Mouse (Mus musculus) neural tube, embryonic 11.5 days (tissue): ENCODE measurements around the gene Ranbp9. TPM values are rescaled to one million over a fixed set of nuclear protein-coding genes. Genes with fewer than 3 reads are reported as not detected.

ENCODE experiments used
- ATAC-seq: fragments of 200-750 bp; cut with Nextera tagmentation; 2 replicates; pipeline ENCODE4 v1.8.0; 2017; ENCODE audit warnings: moderate number of reproducible peaks, mild to moderate bottlenecking, moderate TSS enrichment, moderate library complexity; ENCODE audit not compliant: insufficient read depth, low FRiP score, low TSS enrichment
- DNase-seq: peaks from one replicate; pipeline ENCODE4 v3.0.0-alpha.2; 2015; ENCODE audit warnings: low spot score
- H3K27ac ChIP-seq: fragments of 300-500 bp; sonication (generic); 2 replicates; pipeline ENCODE4 v1.5.1; 2014; ENCODE audit warnings: low read depth, mild to moderate bottlenecking, low read length
- H3K27me3 ChIP-seq: fragments of 300-500 bp; sonication (generic); 2 replicates; pipeline ENCODE4 v1.6.1; 2014; ENCODE audit warnings: mild to moderate bottlenecking, low read length, mixed read lengths; ENCODE audit not compliant: control insufficient read depth, insufficient read depth
- H3K36me3 ChIP-seq: fragments of 300-500 bp; sonication (generic); 2 replicates; pipeline ENCODE4 v1.6.1; 2014; ENCODE audit warnings: mild to moderate bottlenecking, low read length, moderate library complexity, mixed read lengths; ENCODE audit not compliant: control insufficient read depth, insufficient read depth
- H3K4me1 ChIP-seq: fragments of 300-500 bp; sonication (generic); 2 replicates; pipeline ENCODE4 v1.6.1; 2014; ENCODE audit warnings: low read length, mixed read lengths; ENCODE audit not compliant: control insufficient read depth, insufficient read depth
- H3K4me2 ChIP-seq: fragments of 300-500 bp; sonication (generic); 2 replicates; pipeline ENCODE4 v1.6.1; 2014; ENCODE audit warnings: low read depth, mild to moderate bottlenecking, moderate library complexity
- H3K4me3 ChIP-seq: fragments of 300-500 bp; sonication (generic); 2 replicates; pipeline ENCODE4 v1.5.1; 2014; ENCODE audit warnings: low read depth, low read length
- H3K9ac ChIP-seq: fragments of 300-500 bp; sonication (generic); 2 replicates; pipeline ENCODE4 v1.6.1; 2014; ENCODE audit warnings: mild to moderate bottlenecking, low read length
- H3K9me3 ChIP-seq: fragments of 300-500 bp; sonication (generic); 2 replicates; pipeline ENCODE4 v1.6.1; 2016; ENCODE audit warnings: low read length; ENCODE audit not compliant: control insufficient read depth
- WGBS: fragments of 180-500 bp; shearing (Covaris S2); extraction: QIAGEN DNeasy Blood & Tissue Kit; methylation state at CpG from one replicate; pipeline ENCODE4 v1.1.7; 2014; 5-methylcytosine and 5-hydroxymethylcytosine counted together
- polyA plus RNA-seq: library from polyadenylated mRNA; unstranded; fragments of >200 nt; fragmentation: Nextera tagmentation; extraction: Ambion mirVana; gene quantifications from 2 replicates; pipeline ENCODE4 v1.2.1, GENCODE M21; 2014

Gene Ranbp9
- polyA plus RNA-seq, 1 experiment from 2014 or later = 10.9 TPM

DNA sequence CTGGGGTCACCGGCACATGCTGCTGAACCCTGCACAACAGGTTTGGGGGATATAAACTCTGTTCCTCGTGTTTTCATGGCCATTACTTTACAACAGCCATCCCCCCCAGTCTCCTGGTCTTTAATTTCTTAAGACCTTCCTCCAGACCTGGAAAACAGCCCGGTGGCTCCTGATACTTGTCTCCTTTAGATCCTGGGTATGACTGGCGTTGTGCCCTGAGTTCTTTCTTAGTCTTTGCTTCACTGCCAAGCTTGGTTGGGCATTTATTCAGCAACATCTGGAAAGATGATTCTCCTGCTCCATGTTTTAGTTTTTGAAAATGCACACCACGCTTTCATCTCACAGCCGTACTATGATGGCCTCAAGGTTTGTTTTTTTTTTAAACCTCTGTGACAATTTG, 38.2 kb upstream of the Ranbp9 start:
- Histone ChIP-seq H3K9me3 (no peaks in the 10 kb centered on the region), H3K4me1 (no peaks in the 10 kb centered on the region), H3K9ac (no peak overlapping the region), H3K27ac (no peak overlapping the region), H3K4me2 (no peak overlapping the region), H3K36me3 (no peaks in the 10 kb centered on the region), H3K4me3 (no peak overlapping the region), H3K27me3 (no peaks in the 10 kb centered on the region)
- ATAC-seq = no peak
- DNase-seq = no peak
- WGBS = 85% methylated on average over 6 of the region's 6 CpGs

GRCm38 (mm10) chr13:43517371-43517770, 36.3 kb upstream of the Ranbp9 start:
- H3K27me3 ChIP-seq = no peaks in the 10 kb centered on the region
- DNase-seq (no peak), ATAC-seq (no peak)
- H3K4me2 ChIP-seq = no peak overlapping the region
- 66% methylated on average over 8 of the region's 8 CpGs for WGBS
- no peak overlapping the region for H3K4me3 ChIP-seq
- no peaks in the 10 kb centered on the region for H3K9me3 ChIP-seq
- H3K4me1 ChIP-seq = no peaks in the 10 kb centered on the region
- no peak overlapping the region for H3K27ac ChIP-seq
- no peaks in the 10 kb centered on the region for H3K36me3 ChIP-seq
- no peak overlapping the region for H3K9ac ChIP-seq

- Histone ChIP-seq H3K9ac (no peak overlapping the region), H3K4me2 (no peak overlapping the region), H3K27ac (no peak overlapping the region), H3K27me3 (no peaks in the 10 kb centered on the region), H3K4me3 (no peak overlapping the region), H3K36me3 (no peaks in the 10 kb centered on the region), H3K9me3 (no peaks in the 10 kb centered on the region), H3K4me1 (no peaks in the 10 kb centered on the region)
- DNase-seq (no peak), ATAC-seq (no peak)
- WGBS = 40% methylated on average over 6 of the region's 6 CpGs
Observed at GRCm38 (mm10) chr13:43516931-43517330, 35.8 kb upstream of the Ranbp9 start.

DNA sequence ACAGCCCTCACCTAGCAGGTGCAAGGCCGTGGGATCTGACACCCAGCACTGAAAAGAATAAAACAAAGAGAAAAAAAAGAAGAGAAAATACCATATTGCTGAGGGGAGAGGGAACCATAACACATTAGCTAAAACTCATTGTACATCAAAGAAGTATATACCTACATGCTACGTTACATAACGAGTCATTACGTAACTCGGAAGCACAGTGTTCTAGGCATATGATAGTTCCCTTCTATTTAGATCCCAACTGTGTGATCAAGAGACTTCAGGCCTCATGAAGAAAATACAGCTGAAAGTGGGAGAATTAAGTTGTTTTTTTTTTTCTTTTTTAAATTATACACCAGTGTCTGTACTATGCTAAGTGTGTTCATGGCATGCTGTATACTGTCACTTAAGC, 35.0 kb upstream of the Ranbp9 start:
- Histone ChIP-seq H3K9me3 (no peaks in the 10 kb centered on the region), H3K4me1 (no peaks in the 10 kb centered on the region), H3K9ac (no peak overlapping the region), H3K4me2 (no peak overlapping the region), H3K27ac (no peak overlapping the region), H3K27me3 (no peaks in the 10 kb centered on the region), H3K36me3 (no peaks in the 10 kb centered on the region), H3K4me3 (no peak overlapping the region)
- ATAC-seq (no peak), DNase-seq (no peak)
- 95% methylated on average over 5 of the region's 5 CpGs for WGBS

- DNase-seq = no peak
- Histone ChIP-seq H3K9ac (no peak overlapping the region), H3K9me3 (no peaks in the 10 kb centered on the region), H3K4me2 (no peak overlapping the region), H3K27me3 (no peaks in the 10 kb centered on the region), H3K27ac (no peak overlapping the region), H3K4me3 (no peak overlapping the region), H3K4me1 (no peaks in the 10 kb centered on the region), H3K36me3 (no peaks in the 10 kb centered on the region)
- ATAC-seq = no peak
- WGBS = 75% methylated on average over 8 of the region's 8 CpGs
Observed at GRCm38 (mm10) chr13:43514950-43515358, 33.9 kb upstream of the Ranbp9 start.

GRCm38 (mm10) chr13:43512736-43513135, 31.7 kb upstream of the Ranbp9 start:
- Histone ChIP-seq H3K27ac (no peak overlapping the region), H3K9ac (no peak overlapping the region), H3K9me3 (no peaks in the 10 kb centered on the region), H3K36me3 (no peaks in the 10 kb centered on the region), H3K4me2 (no peak overlapping the region), H3K4me1 (no peaks in the 10 kb centered on the region), H3K27me3 (no peaks in the 10 kb centered on the region), H3K4me3 (no peak overlapping the region)
- ATAC-seq (no peak), DNase-seq (no peak)
- WGBS = 87% methylated on average over 3 of the region's 3 CpGs

DNA sequence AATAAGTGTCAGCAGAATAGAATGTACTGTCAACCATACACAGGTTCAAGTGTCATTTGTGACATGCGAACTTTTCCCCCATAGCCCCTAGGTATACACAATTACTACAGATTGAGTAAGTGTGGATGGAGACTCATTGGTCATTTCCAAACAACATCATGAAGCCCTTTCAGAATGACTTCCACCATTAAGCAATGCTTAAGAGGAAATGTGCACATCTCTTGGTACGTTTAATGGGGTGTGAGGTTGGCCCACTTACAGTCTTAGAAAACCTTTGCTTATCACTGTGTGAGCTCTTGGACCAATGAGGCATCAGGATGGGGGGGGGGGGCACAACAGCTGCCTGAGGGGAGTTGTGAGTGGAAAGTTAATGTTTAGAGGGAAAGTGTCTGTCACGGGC, 24.7 kb upstream of the Ranbp9 start:
- no peak overlapping the region for H3K27ac ChIP-seq
- H3K27me3 ChIP-seq = no peaks in the 10 kb centered on the region
- no peak overlapping the region for H3K9ac ChIP-seq
- H3K4me2 ChIP-seq = no peak overlapping the region
- no peaks in the 10 kb centered on the region for H3K9me3 ChIP-seq
- no peaks in the 10 kb centered on the region; the same call in 1 of the 2 replicates for H3K4me1 ChIP-seq
- WGBS = 91% methylated on average over 3 of the region's 3 CpGs
- H3K36me3 ChIP-seq = no peaks in the 10 kb centered on the region
- ATAC-seq (no peak), DNase-seq (no peak)
- no peak overlapping the region for H3K4me3 ChIP-seq

GRCm38 (mm10) chr13:43503395-43503850, 22.3 kb upstream of the Ranbp9 start:
- H3K4me2 ChIP-seq = peak overlapping the region; percentile 36
- H3K9me3 ChIP-seq = no peaks in the 10 kb centered on the region
- peak overlapping the region; percentile 12; the same call in 1 of the 2 replicates for H3K4me3 ChIP-seq
- H3K9ac ChIP-seq = peak overlapping the region; percentile 42
- no peaks in the 10 kb centered on the region for H3K36me3 ChIP-seq
- ATAC-seq (peak; percentile 58; the same call in 1 of the 2 replicates), DNase-seq (peak; percentile 65)
- H3K27ac ChIP-seq = 0 out of 2 replicates have a peak overlapping the region, but pooled peaks have one; percentile 45
- WGBS = 1% methylated on average over 19 of the region's 19 CpGs
- H3K27me3 ChIP-seq = no peaks in the 10 kb centered on the region
- no peaks in the 10 kb centered on the region; the same call in 1 of the 2 replicates for H3K4me1 ChIP-seq

GRCm38 (mm10) chr13:43501601-43502000, 20.5 kb upstream of the Ranbp9 start:
- WGBS = 91% methylated on average over 5 of the region's 5 CpGs
- H3K27ac ChIP-seq = no peak overlapping the region
- H3K4me3 ChIP-seq = no peak overlapping the region
- H3K4me1 ChIP-seq = no peaks in the 10 kb centered on the region; the same call in 1 of the 2 replicates
- no peak overlapping the region for H3K9ac ChIP-seq
- H3K27me3 ChIP-seq = no peaks in the 10 kb centered on the region
- H3K36me3 ChIP-seq = no peaks in the 10 kb centered on the region
- H3K4me2 ChIP-seq = no peak overlapping the region
- no peaks in the 10 kb centered on the region for H3K9me3 ChIP-seq
- DNase-seq (no peak), ATAC-seq (no peak)
